Mouse (Mus musculus) kidney, postnatal 0 days (tissue): ENCODE data around the gene Foxl1. TPM values are rescaled to one million over a fixed set of nuclear protein-coding genes. Genes with fewer than 3 reads are reported as not detected.
A peak's percentile ranks its signal among the peaks of the same experiment; 100 is the strongest.

ENCODE experiments used
- ATAC-seq: fragments of 200-750 bp; cut with Nextera tagmentation; replicated peaks from 2 replicates; pipeline ENCODE4 v1.8.0; 2017; ENCODE audit warnings: low read depth, moderate number of reproducible peaks, moderate TSS enrichment, moderate library complexity; ENCODE audit not compliant: low FRiP score
- DNase-seq: peaks from one replicate; pipeline ENCODE4 v3.0.0-alpha.2; 2016; ENCODE audit warnings: low spot score
- H3K27ac ChIP-seq: fragments of 300-500 bp; sonication (generic); 2 replicates; pipeline ENCODE4 v1.5.1; 2014; ENCODE audit warnings: mild to moderate bottlenecking
- H3K27me3 ChIP-seq: fragments of 300-500 bp; sonication (generic); 2 replicates; pipeline ENCODE4 v1.6.1; 2014; ENCODE audit warnings: low read length, mixed read lengths; ENCODE audit not compliant: insufficient read depth
- H3K36me3 ChIP-seq: fragments of 300-500 bp; sonication (generic); 2 replicates; pipeline ENCODE4 v1.6.1; 2014; ENCODE audit warnings: low read length, mixed read lengths; ENCODE audit not compliant: insufficient read depth
- H3K4me1 ChIP-seq: fragments of 300-500 bp; sonication (generic); replicated peaks from 2 replicates; pipeline ENCODE4 v1.6.1; 2014; ENCODE audit warnings: antibody characterized with exemption, low read length, mixed read lengths; ENCODE audit not compliant: insufficient read depth
- H3K4me2 ChIP-seq: fragments of 300-500 bp; sonication (generic); 2 replicates; pipeline ENCODE4 v1.6.1; 2014; ENCODE audit warnings: mild to moderate bottlenecking, low read length, moderate library complexity, mixed read lengths
- H3K4me3 ChIP-seq: fragments of 300-500 bp; sonication (generic); replicated peaks from 2 replicates; pipeline ENCODE4 v1.5.1; 2014; ENCODE audit warnings: low read depth, low read length
- H3K9ac ChIP-seq: fragments of 300-500 bp; sonication (generic); 2 replicates; pipeline ENCODE4 v1.6.1; 2014; ENCODE audit warnings: low read depth, low read length
- H3K9me3 ChIP-seq: fragments of 300-500 bp; sonication (generic); replicated peaks from 2 replicates; pipeline ENCODE4 v1.6.1; 2016; ENCODE audit warnings: low read length, inconsistent platforms, mixed read lengths
- CTCF ChIP-seq: IDR thresholded peaks from 2 replicates; pipeline ENCODE4 v1.5.1; 2016; ENCODE audit warnings: antibody characterized with exemption, low read depth, mild to moderate bottlenecking, moderate library complexity
- WGBS: fragments of 180-500 bp; shearing (Covaris S2); extraction: QIAGEN DNeasy Blood & Tissue Kit; methylation state at CpG from one replicate; pipeline ENCODE4 v1.1.7; 2014; 5-methylcytosine and 5-hydroxymethylcytosine counted together
- polyA plus RNA-seq: library from polyadenylated mRNA; unstranded; fragments of >200 nt; fragmentation: Nextera tagmentation; extraction: Ambion mirVana; gene quantifications from 2 replicates; pipeline ENCODE4 v1.2.1, GENCODE M21; 2015

The Foxl1 gene
- polyA plus RNA-seq, 1 experiment from 2014 or later: 8.3 TPM

- no peak for ATAC-seq
- DNase-seq: no peak
- Histone ChIP-seq H3K27me3 (peaks cover 98% of the 10 kb centered on the region), H3K36me3 (no peaks in the 10 kb centered on the region), H3K9me3 (no peaks in the 10 kb centered on the region), H3K9ac (no peak overlapping the region), H3K4me1 (peaks cover 10% of the 10 kb centered on the region; the same call in 1 of the 2 replicates), H3K27ac (no peak overlapping the region), H3K4me2 (no peak overlapping the region), H3K4me3 (no peak overlapping the region)
- no peak for TF ChIP-seq CTCF
- 80% methylated on average over 3 of the region's 3 CpGs for WGBS
Observed at GRCm38 (mm10) chr8:121085561-121085960, 42.2 kb upstream of the Foxl1 start.

GRCm38 (mm10) chr8:121086004-121086900 is 41.5 kb upstream of the Foxl1 start:
- no peaks in the 10 kb centered on the region for H3K36me3 ChIP-seq
- H3K27ac ChIP-seq: no peak overlapping the region
- no peaks in the 10 kb centered on the region for H3K9me3 ChIP-seq
- no peak overlapping the region for H3K9ac ChIP-seq
- TF ChIP-seq CTCF: no peak
- H3K4me2 ChIP-seq: no peak overlapping the region
- WGBS: 49% methylated on average over 19 of the region's 19 CpGs
- no peak overlapping the region for H3K4me3 ChIP-seq
- no peak for DNase-seq
- peaks cover 99% of the 10 kb centered on the region for H3K27me3 ChIP-seq
- peaks cover 10% of the 10 kb centered on the region; the same call in 1 of the 2 replicates for H3K4me1 ChIP-seq
- no peak for ATAC-seq

- Histone ChIP-seq H3K27ac (no peak overlapping the region), H3K9me3 (no peaks in the 10 kb centered on the region), H3K4me3 (no peak overlapping the region), H3K9ac (no peak overlapping the region), H3K4me1 (peaks cover 10% of the 10 kb centered on the region; the same call in 1 of the 2 replicates), H3K36me3 (no peaks in the 10 kb centered on the region), H3K27me3 (peaks cover 95% of the 10 kb centered on the region), H3K4me2 (no peak overlapping the region)
- ATAC-seq (no peak), DNase-seq (no peak)
- no peak for TF ChIP-seq CTCF
- WGBS: 14% methylated on average over 8 of the region's 8 CpGs
Observed at GRCm38 (mm10) chr8:121088281-121088680, 39.5 kb upstream of the Foxl1 start.

GRCm38 (mm10) chr8:121088871-121089630 is 38.7 kb upstream of the Foxl1 start:
- Histone ChIP-seq H3K9me3 (no peaks in the 10 kb centered on the region), H3K27ac (no peak overlapping the region), H3K4me2 (no peak overlapping the region), H3K27me3 (peaks cover 94% of the 10 kb centered on the region), H3K4me3 (no peak overlapping the region), H3K36me3 (no peaks in the 10 kb centered on the region), H3K4me1 (peaks cover 8% of the 10 kb centered on the region; the same call in 1 of the 2 replicates), H3K9ac (no peak overlapping the region)
- no peak for TF ChIP-seq CTCF
- DNase-seq (no peak), ATAC-seq (no peak)
- WGBS: 6% methylated on average over 40 of the region's 40 CpGs

GRCm38 (mm10) chr8:121089631-121090380 is 37.9 kb upstream of the Foxl1 start:
- 5% methylated on average over 32 of the region's 32 CpGs for WGBS
- Histone ChIP-seq H3K9me3 (no peaks in the 10 kb centered on the region), H3K27me3 (peaks cover 87% of the 10 kb centered on the region), H3K4me1 (0 out of 2 replicates have a peak, but pooled peaks cover under 1% of the 10 kb centered on the region), H3K9ac (no peak overlapping the region), H3K4me3 (no peak overlapping the region), H3K36me3 (no peaks in the 10 kb centered on the region), H3K4me2 (no peak overlapping the region), H3K27ac (no peak overlapping the region)
- no peak for ATAC-seq
- no peak for TF ChIP-seq CTCF
- no peak for DNase-seq

GRCm38 (mm10) chr8:121090716-121091115 is 37.0 kb upstream of the Foxl1 start:
- Histone ChIP-seq H3K4me1 (no peaks in the 10 kb centered on the region), H3K9ac (no peak overlapping the region), H3K27me3 (peaks cover 78% of the 10 kb centered on the region), H3K36me3 (no peaks in the 10 kb centered on the region), H3K9me3 (no peaks in the 10 kb centered on the region), H3K4me2 (no peak overlapping the region), H3K4me3 (no peak overlapping the region), H3K27ac (no peak overlapping the region)
- WGBS: 0% methylated on average over 1 of the region's 1 CpGs
- no peak for ATAC-seq
- TF ChIP-seq CTCF: peak; percentile 65
- peak; percentile 62 for DNase-seq
